Mouse (Mus musculus) left cerebral cortex, postnatal 10 days (tissue): ENCODE data around the gene Camkk1. TPM values are rescaled to one million over a fixed set of nuclear protein-coding genes. Genes with fewer than 3 reads are reported as not detected.

Experiments used
- DNase-seq, 2 experiments: peaks; one replicate each; pipeline ENCODE4 v3.0.0; 2021 to 2022; ENCODE audit warnings: low spot score in 2 of 2, mixed read lengths in 1 of 2; ENCODE audit errors: extremely low spot score in 1 of 2
- intact Hi-C: fragments of 180-260 bp; cut with DNase I; formaldehyde crosslinking; loops from one replicate; pipeline ENCODE4 v1.15.1; 2025
- total RNA-seq, 2 experiments: library from RNA; stranded (reverse); gene quantifications; 2 replicates each; pipeline ENCODE4 v1.2.3; 2021

Gene Camkk1
- total RNA-seq, 2 experiments from 2014 or later = 33.6 to 34.1 TPM

GRCm38 (mm10) chr11:73009531-73010274, 9.1 kb upstream of the Camkk1 start:
- intact Hi-C loops = loop anchor here (5.0 kb wide), 1 partner anchor 1363 kb away; no protein-coding TSS in a partner anchor
- no peak for DNase-seq

- intact Hi-C loops = no loop called here
- DNase-seq = no peak
Measured at GRCm38 (mm10) chr11:73013981-73014380, 4.8 kb upstream of the Camkk1 start.

- intact Hi-C loops = no loop called here
- peak in 1 of 2 experiments; percentile 31 for DNase-seq
Measured at GRCm38 (mm10) chr11:73014831-73015344, 3.9 kb upstream of the Camkk1 start.

GRCm38 (mm10) chr11:73015391-73016102, 3.3 kb upstream of the Camkk1 start:
- peak in 1 of 2 experiments; percentile 68 for DNase-seq
- intact Hi-C loops = no loop called here

- DNase-seq = no peak
- intact Hi-C loops = no loop called here
Measured at GRCm38 (mm10) chr11:73016103-73016420, 2.7 kb upstream of the Camkk1 start.

- DNase-seq = peak; percentile 67 to 88
- intact Hi-C loops = no loop called here
Measured at GRCm38 (mm10) chr11:73019147-73019795, 463 bp downstream of the Camkk1 start.

- no peak for DNase-seq
- intact Hi-C loops = no loop called here
Measured at GRCm38 (mm10) chr11:73020953-73021800, 2.4 kb downstream of the Camkk1 start.

- peak; percentile 55 to 61 for DNase-seq
- intact Hi-C loops = no loop called here
Measured at GRCm38 (mm10) chr11:73023099-73023498, 4.3 kb downstream of the Camkk1 start.

GRCm38 (mm10) chr11:73023827-73024226, 5.0 kb downstream of the Camkk1 start:
- no peak for DNase-seq

GRCm38 (mm10) chr11:73024236-73024904, 5.6 kb downstream of the Camkk1 start:
- peak in 1 of 2 experiments; percentile 59 for DNase-seq
- intact Hi-C loops = no loop called here

More at GRCm38 (mm10) chr11:73023827-73024226, 5.0 kb downstream of the Camkk1 start:
- intact Hi-C loops = no loop called here

GRCm38 (mm10) chr11:73026961-73027360, 8.2 kb downstream of the Camkk1 start:
- intact Hi-C loops = no loop called here
- DNase-seq = no peak

GRCm38 (mm10) chr11:73030821-73031498, 12.2 kb downstream of the Camkk1 start:
- DNase-seq = peak; percentile 89 to 92
- intact Hi-C loops = no loop called here

- intact Hi-C loops = no loop called here
- no peak for DNase-seq
Measured at GRCm38 (mm10) chr11:73031536-73031935, 12.7 kb downstream of the Camkk1 start.

- intact Hi-C loops = loop anchor here (5.0 kb wide), 1 partner anchor 109 kb away; no protein-coding TSS in a partner anchor
- no peak for DNase-seq
Measured at GRCm38 (mm10) chr11:73036077-73036476, 17.3 kb downstream of the Camkk1 start.

- intact Hi-C loops = loop anchor here (5.0 kb wide), 1 partner anchor 110 kb away; no protein-coding TSS in a partner anchor
- DNase-seq = peak in 1 of 2 experiments; percentile 70
Measured at GRCm38 (mm10) chr11:73036889-73037288, 18.1 kb downstream of the Camkk1 start.

GRCm38 (mm10) chr11:73037691-73038090, 18.9 kb downstream of the Camkk1 start:
- intact Hi-C loops = loop anchor here (2.0 to 5.0 kb wide), 2 partner anchors 31 to 110 kb away; no protein-coding TSS in a partner anchor
- DNase-seq = no peak

GRCm38 (mm10) chr11:73039102-73039799, 20.4 kb downstream of the Camkk1 start:
- DNase-seq = peak; percentile 66 to 80
- intact Hi-C loops = loop anchor here (2.0 to 5.0 kb wide), 2 partner anchors 32 to 112 kb away; no protein-coding TSS in a partner anchor
